ENCODE assay signal across 8 mouse cellular contexts in genomic region chr1:187974396-187974795, GRCm38 (mm10).
DNase-seq lines count a peak whose midpoint lies in the region; ATAC-seq lines count a peak whose summit lies in the region.

No protein-coding gene starts in this region.

- peaks cover 57% of the 10 kb centered on the region for H3K27me3 ChIP-seq in forebrain, embryonic 13.5 days

- H3K36me3 ChIP-seq in forebrain, embryonic 13.5 days (ENCODE audit: poor library complexity, severe bottlenecking) = no peaks in the 10 kb centered on the region

- H3K4me1 ChIP-seq in forebrain, embryonic 13.5 days = peaks cover 12% of the 10 kb centered on the region

- WGBS in forebrain, embryonic 13.5 days = 13% methylated on average over 9 of the region's 9 CpGs

- H3K4me3 ChIP-seq in forebrain, embryonic 13.5 days = no peak overlapping the region

- intact Hi-C loops in heart, postnatal 14 days (cut with DNase I) = no loop called here

- ATAC-seq in forebrain, embryonic 13.5 days = peak; percentile 77; the same call in 1 of the 2 replicates

- no peak overlapping the region for H3K27ac ChIP-seq in forebrain, embryonic 13.5 days

- no peak overlapping the region for H3K4me2 ChIP-seq in forebrain, embryonic 13.5 days

- DNase-seq in urinary bladder, postnatal 25 days (ENCODE audit: low spot score) = peak; percentile 10
- no peak for DNase-seq in urinary bladder, postnatal 10 days (ENCODE audit: low spot score)
- peak; percentile 47 to 61 for DNase-seq in heart, postnatal 14 days
- peak; percentile 25 to 66 for DNase-seq in layer of hippocampus, adult 18-20 months (ENCODE audit: low spot score in 2 of 2)
- DNase-seq in lung, postnatal 10 days = peak; percentile 63
- peak; percentile 74 to 78 for DNase-seq in right cerebral cortex, postnatal 10 days (ENCODE audit: low spot score in 2 of 2)
- DNase-seq in thymus, postnatal 0 days (ENCODE audit: low spot score) = no peak

- no peak overlapping the region for H3K9ac ChIP-seq in forebrain, embryonic 13.5 days

- no peaks in the 10 kb centered on the region for H3K9me3 ChIP-seq in forebrain, embryonic 13.5 days (replicated peaks)

Comparison
In these comparisons a context has a peak if more than half of its experiments do, and no peak if none do; other contexts are left out.
1. DNase-seq: peak in urinary bladder, postnatal 25 days (single experiment), heart, postnatal 14 days (2 of 2), layer of hippocampus, adult 18-20 months (2 of 2), lung, postnatal 10 days (single experiment) and right cerebral cortex, postnatal 10 days (2 of 2); none in urinary bladder, postnatal 10 days (single experiment) and thymus, postnatal 0 days (single experiment).